Mouse (Mus musculus) stomach, embryonic 16.5 days (tissue): ENCODE measurements around the gene Olfr1141. TPM values are rescaled to one million over a fixed set of nuclear protein-coding genes. Genes with fewer than 3 reads are reported as not detected.

ENCODE experiments used
- ATAC-seq: fragments of 200-750 bp; cut with Nextera tagmentation; 2 replicates; pipeline ENCODE4 v1.8.0; 2017; ENCODE audit warnings: moderate number of reproducible peaks, moderate TSS enrichment; ENCODE audit not compliant: insufficient read depth, low FRiP score
- H3K27ac ChIP-seq: fragments of 300-500 bp; sonication (generic); 2 replicates; pipeline ENCODE4 v1.5.1; 2014; ENCODE audit warnings: low read length
- H3K27me3 ChIP-seq: fragments of 300-500 bp; sonication (generic); 2 replicates; pipeline ENCODE4 v1.6.1; 2014; ENCODE audit warnings: low read length, control low read depth, mixed read lengths; ENCODE audit not compliant: control insufficient read depth, insufficient read depth
- H3K36me3 ChIP-seq: fragments of 300-500 bp; sonication (generic); 2 replicates; pipeline ENCODE4 v1.6.1; 2014; ENCODE audit warnings: low read length; ENCODE audit not compliant: control insufficient read depth, insufficient read depth
- H3K4me1 ChIP-seq: fragments of 300-500 bp; sonication (generic); 2 replicates; pipeline ENCODE4 v1.6.1; 2014; ENCODE audit warnings: low read length, control low read depth, mixed read lengths; ENCODE audit not compliant: control insufficient read depth, insufficient read depth
- H3K4me2 ChIP-seq: fragments of 300-500 bp; sonication (generic); 2 replicates; pipeline ENCODE4 v1.6.1; 2014; ENCODE audit warnings: low read depth, low read length, mixed read lengths
- H3K4me3 ChIP-seq: fragments of 300-500 bp; sonication (generic); replicated peaks from 2 replicates; pipeline ENCODE4 v1.5.1; 2014; ENCODE audit warnings: mild to moderate bottlenecking, low read length
- H3K9ac ChIP-seq: fragments of 300-500 bp; sonication (generic); 2 replicates; pipeline ENCODE4 v1.6.1; 2014; ENCODE audit warnings: low read length
- H3K9me3 ChIP-seq: fragments of 300-500 bp; sonication (generic); replicated peaks from 2 replicates; pipeline ENCODE4 v1.6.1; 2016; ENCODE audit warnings: low read length, control low read depth; ENCODE audit not compliant: control insufficient read depth
- WGBS: fragments of 180-500 bp; shearing (Covaris S2); extraction: QIAGEN DNeasy Blood & Tissue Kit; methylation state at CpG from one replicate; pipeline ENCODE4 v1.1.7; 2014; 5-methylcytosine and 5-hydroxymethylcytosine counted together
- polyA plus RNA-seq: library from polyadenylated mRNA; unstranded; fragments of >200 nt; fragmentation: Nextera tagmentation; extraction: Ambion mirVana; gene quantifications from 2 replicates; pipeline ENCODE4 v1.2.1, GENCODE M21; 2015

The Olfr1141 gene
- not detected in 2 replicates for polyA plus RNA-seq

DNA sequence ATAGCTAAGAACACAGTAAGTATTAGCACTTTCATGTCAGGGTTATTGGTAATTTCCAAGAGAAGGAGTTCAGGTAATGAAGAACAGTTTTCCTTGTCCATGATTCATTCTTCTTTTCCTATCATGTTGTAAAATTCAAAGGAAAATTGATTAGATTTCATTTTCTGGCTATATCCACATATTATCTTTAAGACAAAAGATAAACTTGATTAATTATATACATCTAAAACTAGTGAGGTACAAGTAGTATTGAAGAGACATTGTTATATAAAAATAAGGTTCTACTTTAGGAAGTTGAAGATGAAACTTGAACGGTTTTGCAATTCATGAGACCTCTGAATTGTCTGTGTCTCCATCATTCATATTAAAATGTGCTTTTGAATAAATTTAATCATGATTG, at the start of gene Olfr1141:
Gene Olfr1141, minus strand, starts transcription at position 101 of the 400 bp plus-strand sequence.
- H3K4me2 ChIP-seq: no peak within 1 kb of the TSS
- H3K27me3 ChIP-seq: no peaks in the 10 kb centered on the region
- WGBS: 89% methylated on average over 1 of the region's 1 CpGs
- H3K36me3 ChIP-seq: no peaks in the 10 kb centered on the region
- H3K9me3 ChIP-seq: no peaks in the 10 kb centered on the region
- H3K9ac ChIP-seq: no peak within 1 kb of the TSS
- H3K27ac ChIP-seq: no peak within 1 kb of the TSS
- H3K4me3 ChIP-seq: no peak within 1 kb of the TSS
- no peak for ATAC-seq
- H3K4me1 ChIP-seq: no peaks in the 10 kb centered on the region

- Histone ChIP-seq H3K4me3 (no peak within 1 kb of the TSS), H3K4me1 (no peaks in the 10 kb centered on the region), H3K9me3 (no peaks in the 10 kb centered on the region), H3K9ac (no peak within 1 kb of the TSS), H3K27ac (no peak within 1 kb of the TSS), H3K4me2 (no peak within 1 kb of the TSS), H3K36me3 (no peaks in the 10 kb centered on the region), H3K27me3 (no peaks in the 10 kb centered on the region)
- ATAC-seq: no peak
These were observed 46.5 kb upstream of the Olfr1141 start, which contains the start of gene Olfr1143 for GRCm38 (mm10) chr2:87800292-87800691. Gene Olfr1143 (plus strand): TSS chr2:87800592.

DNA sequence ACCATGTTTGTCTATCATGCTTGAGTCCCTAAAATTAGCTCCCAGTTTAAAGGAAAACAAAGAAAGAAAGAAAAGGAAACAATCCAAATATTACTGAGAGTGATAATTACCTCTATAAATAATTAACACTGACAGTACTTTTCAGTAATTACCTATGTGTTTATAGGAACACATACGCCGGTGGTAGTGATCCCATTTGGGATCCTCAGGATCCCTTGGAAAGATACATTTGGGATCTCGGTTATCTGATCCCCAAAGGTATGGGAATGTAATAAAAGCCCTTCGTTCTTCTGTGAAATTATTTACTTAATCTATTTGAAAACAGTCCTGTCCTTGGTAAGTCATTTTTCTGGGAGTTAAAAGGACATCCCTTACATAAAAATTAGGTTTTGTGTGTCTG, 25.4 kb upstream of the Olfr1141 start, which contains the start of gene Olfr152:
Gene Olfr152, plus strand, starts transcription at position 301 of the 400 bp plus-strand sequence.
- WGBS: 67% methylated on average over 4 of the region's 4 CpGs
- H3K36me3 ChIP-seq: no peaks in the 10 kb centered on the region
- no peak within 1 kb of the TSS for H3K4me2 ChIP-seq

DNA sequence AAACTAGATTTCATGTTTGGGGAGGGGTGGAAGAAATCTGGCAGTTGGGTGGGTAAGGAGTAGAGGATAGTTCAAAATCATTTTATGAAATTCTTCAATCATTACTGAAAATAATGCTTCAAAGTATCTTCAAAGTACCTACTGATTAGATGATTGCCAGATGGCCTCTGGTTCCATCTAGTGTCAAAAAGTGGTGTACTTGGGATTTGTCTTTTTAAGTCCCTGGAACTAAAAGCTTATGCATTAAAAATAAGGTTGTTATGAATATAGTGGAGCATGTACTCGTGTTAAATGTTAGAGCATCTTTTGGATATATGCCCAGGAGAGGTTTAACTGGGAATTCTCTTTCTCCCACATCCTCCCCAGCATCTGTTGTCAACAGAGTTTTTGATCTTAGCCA, 22.4 kb upstream of the Olfr1141 start:
- H3K27ac ChIP-seq: no peak overlapping the region
- no peak overlapping the region for H3K9ac ChIP-seq
- H3K4me1 ChIP-seq: no peaks in the 10 kb centered on the region
- no peak for ATAC-seq
- H3K27me3 ChIP-seq: no peaks in the 10 kb centered on the region
- no peaks in the 10 kb centered on the region for H3K9me3 ChIP-seq
- H3K4me3 ChIP-seq: no peak overlapping the region
- no peak overlapping the region for H3K4me2 ChIP-seq
- 33% methylated on average over 1 of the region's 1 CpGs for WGBS
- no peaks in the 10 kb centered on the region for H3K36me3 ChIP-seq

More for the DNA sequence above, 25.4 kb upstream of the Olfr1141 start, which contains the start of gene Olfr152:
- no peaks in the 10 kb centered on the region for H3K27me3 ChIP-seq
- H3K9me3 ChIP-seq: no peaks in the 10 kb centered on the region
- ATAC-seq: no peak
- no peak within 1 kb of the TSS for H3K9ac ChIP-seq
- H3K27ac ChIP-seq: no peak within 1 kb of the TSS
- H3K4me3 ChIP-seq: no peak within 1 kb of the TSS
- no peaks in the 10 kb centered on the region for H3K4me1 ChIP-seq

GRCm38 (mm10) chr2:87743452-87743851, 10.3 kb downstream of the Olfr1141 start, which contains the start of gene Olfr1140:
Gene Olfr1140 (plus strand): TSS chr2:87743752.
- Histone ChIP-seq H3K9me3 (no peaks in the 10 kb centered on the region), H3K4me2 (no peak within 1 kb of the TSS), H3K27me3 (no peaks in the 10 kb centered on the region), H3K9ac (no peak within 1 kb of the TSS), H3K36me3 (no peaks in the 10 kb centered on the region), H3K27ac (no peak within 1 kb of the TSS), H3K4me3 (no peak within 1 kb of the TSS), H3K4me1 (no peaks in the 10 kb centered on the region)
- 78% methylated on average over 3 of the region's 3 CpGs for WGBS
- ATAC-seq: no peak

- ATAC-seq: no peak
- no peaks in the 10 kb centered on the region for H3K9me3 ChIP-seq
- WGBS: 84% methylated on average over 1 of the region's 1 CpGs
These were observed 13.9 kb downstream of the Olfr1141 start, which contains the start of gene Olfr1138 for GRCm38 (mm10) chr2:87739878-87740277. Gene Olfr1138 (minus strand): TSS chr2:87739978.

DNA sequence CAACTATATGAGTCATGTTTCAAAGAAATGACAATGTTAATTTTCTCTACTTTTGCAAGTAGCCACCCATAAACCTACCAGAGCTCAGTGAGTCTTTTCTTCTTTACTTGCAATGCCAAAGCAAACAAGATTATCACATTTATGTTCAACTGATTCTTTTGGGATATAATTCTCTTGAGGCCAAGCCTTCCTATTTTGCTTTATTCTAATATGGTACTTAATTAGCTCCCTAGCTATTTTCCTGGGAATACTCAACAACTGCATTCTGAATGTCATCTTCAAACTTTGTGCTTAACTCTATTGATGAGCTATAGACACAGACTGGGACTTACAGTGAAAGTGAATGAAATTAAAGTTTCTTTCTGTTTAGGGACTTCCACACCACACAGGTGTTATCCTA, 40.7 kb downstream of the Olfr1141 start, which contains the start of gene Olfr1137:
Gene Olfr1137, minus strand, starts transcription at position 101 of the 400 bp plus-strand sequence.
- H3K9me3 ChIP-seq: no peaks in the 10 kb centered on the region
- no peak for ATAC-seq
- no peaks in the 10 kb centered on the region for H3K27me3 ChIP-seq
- H3K27ac ChIP-seq: no peak within 1 kb of the TSS
- H3K9ac ChIP-seq: no peak within 1 kb of the TSS
- no peak within 1 kb of the TSS for H3K4me2 ChIP-seq
- no peak within 1 kb of the TSS for H3K4me3 ChIP-seq
- no peaks in the 10 kb centered on the region for H3K36me3 ChIP-seq
- H3K4me1 ChIP-seq: no peaks in the 10 kb centered on the region

More at GRCm38 (mm10) chr2:87739878-87740277, 13.9 kb downstream of the Olfr1141 start, which contains the start of gene Olfr1138:
- Histone ChIP-seq H3K4me3 (no peak within 1 kb of the TSS), H3K4me1 (no peaks in the 10 kb centered on the region), H3K4me2 (no peak within 1 kb of the TSS), H3K9ac (no peak within 1 kb of the TSS), H3K27me3 (no peaks in the 10 kb centered on the region), H3K36me3 (no peaks in the 10 kb centered on the region), H3K27ac (no peak within 1 kb of the TSS)

Other genes with a start within 250 kb of the Olfr1141 start
- gene Pramel6, start 247.4 kb downstream of the Olfr1141 start, polyA plus RNA-seq: not detected in 2 replicates
- gene Olfr153, start 222.2 kb downstream of the Olfr1141 start, polyA plus RNA-seq: not detected in 2 replicates
- gene Olfr1128, start 208.4 kb downstream of the Olfr1141 start, polyA plus RNA-seq: not detected in 2 replicates
- gene Olfr1129, start 180.1 kb downstream of the Olfr1141 start, polyA plus RNA-seq: not detected in 2 replicates
- gene Olfr1130, start 147.8 kb downstream of the Olfr1141 start, polyA plus RNA-seq: not detected in 2 replicates
- gene Olfr1131, start 126.9 kb downstream of the Olfr1141 start, polyA plus RNA-seq: not detected in 2 replicates
- not detected in 2 replicates for gene Olfr1132, start 116.5 kb downstream of the Olfr1141 start, polyA plus RNA-seq
- gene Olfr1133, start 106.6 kb downstream of the Olfr1141 start, polyA plus RNA-seq: not detected in 2 replicates
- not detected in 2 replicates for gene Olfr1134, start 95.5 kb downstream of the Olfr1141 start, polyA plus RNA-seq
- not detected in 2 replicates for gene Olfr1135, start 80.3 kb downstream of the Olfr1141 start, polyA plus RNA-seq
- not detected in 2 replicates for gene Olfr1136, start 60.0 kb downstream of the Olfr1141 start, polyA plus RNA-seq
- not detected in 2 replicates for gene Olfr1137, start 40.8 kb downstream of the Olfr1141 start, polyA plus RNA-seq
- not detected in 2 replicates for gene Olfr1138, start 14.0 kb downstream of the Olfr1141 start, polyA plus RNA-seq
- not detected in 2 replicates for gene Olfr1140, start 10.2 kb downstream of the Olfr1141 start, polyA plus RNA-seq
- not detected in 2 replicates for gene Olfr152, start 25.5 kb upstream of the Olfr1141 start, polyA plus RNA-seq
- not detected in 2 replicates for gene Olfr1143, start 46.6 kb upstream of the Olfr1141 start, polyA plus RNA-seq
- not detected in 2 replicates for gene Olfr1145, start 55.8 kb upstream of the Olfr1141 start, polyA plus RNA-seq
- gene Olfr1148, start 76.5 kb upstream of the Olfr1141 start, polyA plus RNA-seq: not detected in 2 replicates
- not detected in 2 replicates for gene Olfr1150-ps1, start 90.0 kb upstream of the Olfr1141 start, polyA plus RNA-seq
- not detected in 2 replicates for gene Olfr1151, start 101.9 kb upstream of the Olfr1141 start, polyA plus RNA-seq
- gene Olfr1152, start 112.5 kb upstream of the Olfr1141 start, polyA plus RNA-seq: not detected in 2 replicates
- gene Olfr1153, start 141.0 kb upstream of the Olfr1141 start, polyA plus RNA-seq: not detected in 2 replicates
- gene Olfr1154, start 151.2 kb upstream of the Olfr1141 start, polyA plus RNA-seq: not detected in 2 replicates
- gene Olfr1155, start 191.1 kb upstream of the Olfr1141 start, polyA plus RNA-seq: not detected in 2 replicates
- not detected in 2 replicates for gene Olfr1156, start 199.1 kb upstream of the Olfr1141 start, polyA plus RNA-seq
- not detected in 2 replicates for gene Olfr1157, start 214.3 kb upstream of the Olfr1141 start, polyA plus RNA-seq
- not detected in 2 replicates for gene Olfr74, start 220.7 kb upstream of the Olfr1141 start, polyA plus RNA-seq
- gene Olfr1158, start 236.1 kb upstream of the Olfr1141 start, polyA plus RNA-seq: not detected in 2 replicates